Mouse (Mus musculus): Measurements from ENCODE around the gene Mphosph10. TPM values are rescaled to one million over a fixed set of nuclear protein-coding genes. Genes with fewer than 3 reads are reported as not detected.
A peak's percentile ranks its signal among the peaks of the same experiment; 100 is the strongest.

Mphosph10 gene
- total and polyA plus RNA-seq, 2 experiments from 2014 or later: 5.4 to 20.3 TPM

GRCm38 (mm10) chr7:64402452-64402851 is 10.4 kb upstream of the Mphosph10 start:
- Histone ChIP-seq H3K27me3 (ENCODE audit: insufficient read depth, low read length) (no peaks in the 10 kb centered on the region), H3K9me3 (ENCODE audit: low read length) (no peaks in the 10 kb centered on the region), H3K9ac (replicated peaks; ENCODE audit: low read length, poor library complexity, severe bottlenecking) (no peak overlapping the region), H3K4me3 (ENCODE audit: low read depth, low read length) (no peak overlapping the region), H3K4me1 (ENCODE audit: insufficient read depth, low read length) (no peaks in the 10 kb centered on the region), H3K36me3 (ENCODE audit: insufficient read depth, low read length) (no peaks in the 10 kb centered on the region), H3K4me2 (ENCODE audit: low read depth, low read length, poor library complexity, severe bottlenecking) (no peak overlapping the region), H3K27ac (ENCODE audit: low read depth, low read length) (no peak overlapping the region)
- TF ChIP-seq CTCF (IDR thresholded peaks at IDR 0.05): no peak
- ATAC-seq (ENCODE audit: low FRiP score) (no peak), DNase-seq (ENCODE audit: low spot score) (no peak)
- WGBS: 90% methylated on average over 4 of the region's 4 CpGs

- no peaks in the 10 kb centered on the region for H3K36me3 ChIP-seq (ENCODE audit: insufficient read depth, low read length)
- H3K4me2 ChIP-seq (ENCODE audit: low read depth, low read length, poor library complexity, severe bottlenecking): no peak overlapping the region
- TF ChIP-seq CTCF (IDR thresholded peaks at IDR 0.05): no peak
- H3K4me1 ChIP-seq (ENCODE audit: insufficient read depth, low read length): no peaks in the 10 kb centered on the region
- WGBS: 97% methylated on average over 1 of the region's 1 CpGs
- H3K9ac ChIP-seq (replicated peaks; ENCODE audit: low read length, poor library complexity, severe bottlenecking): no peak overlapping the region
- no peaks in the 10 kb centered on the region for H3K27me3 ChIP-seq (ENCODE audit: insufficient read depth, low read length)
- no peaks in the 10 kb centered on the region for H3K9me3 ChIP-seq (ENCODE audit: low read length)
- H3K4me3 ChIP-seq (ENCODE audit: low read depth, low read length): no peak overlapping the region
- no peak for ATAC-seq (ENCODE audit: low FRiP score)
- no peak overlapping the region for H3K27ac ChIP-seq (ENCODE audit: low read depth, low read length)
- DNase-seq (ENCODE audit: low spot score): no peak
These were observed 8.7 kb upstream of the Mphosph10 start for GRCm38 (mm10) chr7:64400725-64401124.

- no peaks in the 10 kb centered on the region for H3K27me3 ChIP-seq (ENCODE audit: insufficient read depth, low read length)
- peaks cover 5% of the 10 kb centered on the region; the same call in 1 of the 2 replicates for H3K36me3 ChIP-seq (ENCODE audit: insufficient read depth, low read length)
- DNase-seq (ENCODE audit: low spot score) (no peak), ATAC-seq (ENCODE audit: low FRiP score) (no peak; the same call in 1 of the 2 replicates)
- 0 out of 2 replicates have a peak, but pooled peaks cover 4% of the 10 kb centered on the region for H3K4me1 ChIP-seq (ENCODE audit: insufficient read depth, low read length)
- TF ChIP-seq CTCF (IDR thresholded peaks at IDR 0.05): no peak
- H3K9ac ChIP-seq (replicated peaks; ENCODE audit: low read length, poor library complexity, severe bottlenecking): peak overlapping the region; percentile 72
- WGBS: 1% methylated on average over 15 of the region's 15 CpGs
- peak overlapping the region; percentile 81 for H3K4me3 ChIP-seq (ENCODE audit: low read depth, low read length)
- peak overlapping the region; percentile 85 for H3K4me2 ChIP-seq (ENCODE audit: low read depth, low read length, poor library complexity, severe bottlenecking)
- no peaks in the 10 kb centered on the region for H3K9me3 ChIP-seq (ENCODE audit: low read length)
- H3K27ac ChIP-seq (ENCODE audit: low read depth, low read length): peak overlapping the region; percentile 82
These were observed 717 bp upstream of the Mphosph10 start for GRCm38 (mm10) chr7:64392819-64393151.

- WGBS: 3% methylated on average over 8 of the region's 8 CpGs
- peak overlapping the region; percentile 38; the same call in 1 of the 2 replicates for H3K27ac ChIP-seq (ENCODE audit: low read depth, low read length)
- H3K4me3 ChIP-seq (ENCODE audit: low read depth, low read length): peak overlapping the region; percentile 81
- DNase-seq (ENCODE audit: low spot score) (no peak), ATAC-seq (ENCODE audit: low FRiP score) (no peak)
- 0 out of 2 replicates have a peak, but pooled peaks cover 4% of the 10 kb centered on the region for H3K4me1 ChIP-seq (ENCODE audit: insufficient read depth, low read length)
- H3K4me2 ChIP-seq (ENCODE audit: low read depth, low read length, poor library complexity, severe bottlenecking): peak overlapping the region; percentile 94
- no peaks in the 10 kb centered on the region for H3K27me3 ChIP-seq (ENCODE audit: insufficient read depth, low read length)
- TF ChIP-seq CTCF (IDR thresholded peaks at IDR 0.05): no peak
- peak overlapping the region; percentile 54 for H3K9ac ChIP-seq (replicated peaks; ENCODE audit: low read length, poor library complexity, severe bottlenecking)
- no peaks in the 10 kb centered on the region for H3K9me3 ChIP-seq (ENCODE audit: low read length)
- H3K36me3 ChIP-seq (ENCODE audit: insufficient read depth, low read length): peaks cover 11% of the 10 kb centered on the region; the same call in 1 of the 2 replicates
These were observed 589 bp downstream of the Mphosph10 start for GRCm38 (mm10) chr7:64391479-64391878.

GRCm38 (mm10) chr7:64373830-64374562 is 18.1 kb downstream of the Mphosph10 start, which contains the start of gene Fan1:
Fan1 (minus strand) TSS chr7:64374095.
- DNase-seq (ENCODE audit: low spot score) (peak; percentile 91), ATAC-seq (ENCODE audit: low FRiP score) (peak; percentile 94)
- Histone ChIP-seq H3K27ac (ENCODE audit: low read depth, low read length) (peak within 1 kb of the TSS; percentile 84), H3K9ac (replicated peaks; ENCODE audit: low read length, poor library complexity, severe bottlenecking) (peak within 1 kb of the TSS; percentile 39; the same call in 1 of the 2 replicates), H3K27me3 (ENCODE audit: insufficient read depth, low read length) (no peaks in the 10 kb centered on the region), H3K4me1 (ENCODE audit: insufficient read depth, low read length) (peaks cover 5% of the 10 kb centered on the region; the same call in 1 of the 2 replicates), H3K9me3 (ENCODE audit: low read length) (no peaks in the 10 kb centered on the region), H3K4me2 (ENCODE audit: low read depth, low read length, poor library complexity, severe bottlenecking) (peak within 1 kb of the TSS; percentile 60), H3K4me3 (ENCODE audit: low read depth, low read length) (peak within 1 kb of the TSS; percentile 66), H3K36me3 (ENCODE audit: insufficient read depth, low read length) (peaks cover 27% of the 10 kb centered on the region)
- WGBS: 3% methylated on average over 27 of the region's 27 CpGs
- TF ChIP-seq CTCF (IDR thresholded peaks at IDR 0.05): peak; percentile 65

GRCm38 (mm10) chr7:64373147-64373829 is 18.8 kb downstream of the Mphosph10 start:
- peaks cover 5% of the 10 kb centered on the region; the same call in 1 of the 2 replicates for H3K4me1 ChIP-seq (ENCODE audit: insufficient read depth, low read length)
- no peaks in the 10 kb centered on the region for H3K27me3 ChIP-seq (ENCODE audit: insufficient read depth, low read length)
- H3K4me3 ChIP-seq (ENCODE audit: low read depth, low read length): peak overlapping the region; percentile 66
- no peak for DNase-seq (ENCODE audit: low spot score)
- 10% methylated on average over 18 of the region's 18 CpGs for WGBS
- no peaks in the 10 kb centered on the region for H3K9me3 ChIP-seq (ENCODE audit: low read length)
- H3K9ac ChIP-seq (replicated peaks; ENCODE audit: low read length, poor library complexity, severe bottlenecking): peak overlapping the region; percentile 39; the same call in 1 of the 2 replicates
- peak overlapping the region; percentile 84 for H3K27ac ChIP-seq (ENCODE audit: low read depth, low read length)
- peak overlapping the region; percentile 60 for H3K4me2 ChIP-seq (ENCODE audit: low read depth, low read length, poor library complexity, severe bottlenecking)
- no peak for TF ChIP-seq CTCF (IDR thresholded peaks at IDR 0.05)
- H3K36me3 ChIP-seq (ENCODE audit: insufficient read depth, low read length): peaks cover 24% of the 10 kb centered on the region
- peak; percentile 18 for ATAC-seq (ENCODE audit: low FRiP score)

Measured in midbrain, postnatal 0 days (tissue).